Mouse (Mus musculus) small intestine, adult 2 months (tissue): ENCODE measurements around the gene Dhx57.

Experiments
- CTCF ChIP-seq: fragments of 200-500 bp; IDR thresholded peaks from 2 replicates; pipeline ENCODE4 v1.5.1; 2012; ENCODE audit warnings: low read depth, mild to moderate bottlenecking, control low read depth, inconsistent platforms, low read length, moderate library complexity, mixed read lengths; ENCODE audit not compliant: insufficient replicate concordance, insufficient read length; ENCODE audit errors: extremely low read depth
- POLR2A ChIP-seq: fragments of 200-500 bp; IDR thresholded peaks from 2 replicates; pipeline ENCODE4 v1.6.1; 2012; ENCODE audit warnings: low read depth, mild to moderate bottlenecking, control low read depth, inconsistent platforms, low read length, moderate library complexity

DNA sequence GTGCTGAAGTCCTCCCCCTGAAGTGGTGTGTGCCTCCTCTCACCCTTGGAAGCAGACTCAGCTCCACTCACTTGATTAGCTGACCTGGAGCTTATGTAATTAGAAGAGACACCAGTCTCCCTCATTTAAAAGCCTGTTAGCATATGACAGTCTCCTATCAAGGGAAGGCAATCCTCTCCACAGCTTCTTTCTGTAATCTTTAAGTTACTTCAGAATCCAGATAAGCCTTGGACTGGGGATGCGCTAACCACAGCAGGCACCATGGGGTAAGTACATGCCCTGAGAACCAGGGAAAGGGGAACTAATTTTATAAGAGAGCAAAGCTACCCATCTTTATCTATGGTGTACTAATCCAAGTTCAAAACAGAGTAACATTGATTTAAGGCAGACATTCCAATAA is 17.0 kb upstream of the Dhx57 start, which contains the start of gene Arhgef33:
- TF ChIP-seq POLR2A: no peak
- no peak for TF ChIP-seq CTCF
